Mouse (Mus musculus) erythroblast, adult 5-6 weeks (primary cell): ENCODE measurements around the gene Slc35d1. TPM values are rescaled to one million over a fixed set of nuclear protein-coding genes. Genes with fewer than 3 reads are reported as not detected.
"Not testable (repeated sequence)": the region's sequence is repeated elsewhere in the genome, so short reads cannot be mapped to it uniquely, and the experiment has no call there.

ENCODE experiments used
- ATAC-seq: replicated peaks from 2 replicates; pipeline ENCODE4 v1.8.0; 2016; ENCODE audit warnings: moderate number of reproducible peaks, mild to moderate bottlenecking, moderate TSS enrichment, inconsistent platforms; ENCODE audit not compliant: poor library complexity, low FRiP score, severe bottlenecking
- total RNA-seq, 2 experiments: library from RNA; stranded (forward) in 1 of 2; stranded (reverse) in 1 of 2; fragments of 150-400 nt in 1 of 2; fragments of 200-764, 138-1000 nt in 1 of 2; gene quantifications; 2 replicates each; pipeline versions ENCODE4 v1.2.3 to v1.2.4; 2015 to 2017; ENCODE audit warnings: low replicate concordance in 2 of 2

Gene Slc35d1
- total RNA-seq, 2 experiments from 2014 or later: 6.0 to 7.5 TPM

DNA sequence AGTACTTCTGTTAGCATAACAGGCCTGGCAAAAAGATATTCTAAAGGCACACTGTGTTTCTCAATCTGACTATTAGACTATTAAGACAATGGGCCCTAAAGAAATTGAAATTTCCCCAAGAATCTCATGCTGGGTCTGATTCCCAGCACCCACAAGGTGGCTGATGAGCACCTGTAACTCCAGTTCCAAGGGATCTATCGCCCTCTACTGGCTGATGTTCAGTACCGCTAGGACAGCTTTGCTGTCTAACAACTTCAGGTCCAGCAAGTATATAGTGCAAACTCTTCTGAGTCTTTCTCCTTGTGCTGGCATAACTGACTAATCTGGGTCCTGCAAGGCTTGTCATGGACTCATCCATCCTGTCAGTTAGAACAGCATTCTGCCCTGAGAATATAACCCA is 22.5 kb downstream of the Slc35d1 start:
- peak; percentile 12; the same call in 1 of the 2 replicates for ATAC-seq

DNA sequence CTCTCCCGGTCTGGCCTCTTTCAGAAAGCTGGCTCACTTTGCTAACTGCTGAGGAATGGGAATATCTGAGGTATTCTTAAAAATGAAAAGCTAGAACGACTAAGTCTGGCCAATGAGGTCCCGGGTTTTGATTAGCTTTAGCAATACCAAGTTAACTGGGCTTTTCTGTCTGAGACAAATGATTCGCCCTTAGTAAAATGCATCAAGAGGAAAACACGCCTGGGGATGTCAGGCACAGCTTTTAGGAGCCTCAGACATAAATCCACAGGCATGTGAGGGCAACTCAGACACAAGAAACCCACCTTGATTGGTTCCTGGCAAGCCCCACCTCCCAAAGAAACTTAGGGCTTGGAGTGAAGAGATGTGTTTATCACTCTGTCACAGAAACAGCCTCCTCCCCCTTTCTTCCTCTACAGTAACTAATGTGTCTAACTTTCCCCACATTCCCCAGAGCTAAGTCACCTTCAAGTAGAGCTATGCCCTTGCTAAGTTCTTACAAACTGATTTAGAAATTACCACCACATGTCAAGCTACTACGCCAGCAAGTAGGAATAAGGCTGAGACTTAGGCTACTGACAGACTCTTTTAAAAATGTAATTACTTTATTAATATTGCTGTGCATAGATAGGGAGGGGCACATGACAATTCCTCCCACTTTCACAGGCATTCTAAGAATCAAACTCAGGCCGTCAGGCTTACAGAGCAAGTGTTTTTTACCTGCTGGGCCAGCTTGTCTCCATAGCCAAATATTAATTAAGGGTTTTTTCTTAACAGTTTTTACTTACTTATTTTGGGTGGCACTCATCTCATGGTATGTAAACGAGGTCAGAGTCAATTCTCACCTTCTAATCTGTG is 26.0 kb downstream of the Slc35d1 start:
- ATAC-seq: peak; percentile 87

DNA sequence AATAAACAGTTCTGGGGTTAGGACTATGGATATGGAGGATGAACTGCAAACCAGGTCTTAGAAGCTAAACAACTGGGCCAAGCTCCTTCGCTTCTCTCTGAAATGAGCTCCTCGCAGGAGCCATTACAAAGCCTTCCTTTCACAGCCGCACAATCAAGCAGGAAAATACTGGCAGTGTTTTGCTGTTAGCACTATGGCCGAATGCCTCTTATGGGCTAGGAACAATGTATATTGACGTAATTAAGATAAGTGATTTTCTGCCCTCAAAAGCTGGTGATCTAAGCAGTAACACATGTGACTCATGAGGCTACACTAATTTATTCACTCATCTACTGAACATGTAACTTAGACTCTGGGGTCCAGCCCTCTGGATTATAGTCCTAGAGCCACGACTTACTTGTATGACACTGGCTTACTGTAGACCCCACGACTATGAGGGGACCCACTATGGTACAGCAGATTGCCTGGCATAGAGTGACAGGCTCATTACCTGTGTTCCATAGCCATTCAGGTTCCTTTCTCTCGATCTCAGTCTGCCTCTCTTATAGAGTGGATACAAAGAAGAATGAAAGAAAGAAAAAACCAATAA is 34.6 kb downstream of the Slc35d1 start:
- no peak for ATAC-seq

DNA sequence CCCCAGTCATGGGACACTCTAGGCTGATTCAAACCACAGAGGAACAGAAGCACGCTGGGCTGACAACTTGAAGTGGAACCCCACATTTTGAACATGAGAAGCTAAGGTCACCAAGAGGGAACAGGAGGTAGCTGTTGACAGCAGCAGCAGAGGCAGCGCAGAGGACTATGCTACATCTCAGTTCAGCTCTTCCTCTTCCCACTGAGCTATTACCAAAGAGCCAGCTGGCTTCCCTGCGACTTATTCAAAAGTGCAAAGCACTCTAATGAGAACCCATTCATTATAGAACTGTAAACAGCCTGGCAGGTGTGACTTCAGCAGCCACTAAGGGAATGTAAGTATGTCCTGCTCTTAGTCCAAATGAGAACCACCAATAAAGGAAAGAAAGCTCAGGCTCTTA is 35.4 kb downstream of the Slc35d1 start:
- no peak for ATAC-seq

DNA sequence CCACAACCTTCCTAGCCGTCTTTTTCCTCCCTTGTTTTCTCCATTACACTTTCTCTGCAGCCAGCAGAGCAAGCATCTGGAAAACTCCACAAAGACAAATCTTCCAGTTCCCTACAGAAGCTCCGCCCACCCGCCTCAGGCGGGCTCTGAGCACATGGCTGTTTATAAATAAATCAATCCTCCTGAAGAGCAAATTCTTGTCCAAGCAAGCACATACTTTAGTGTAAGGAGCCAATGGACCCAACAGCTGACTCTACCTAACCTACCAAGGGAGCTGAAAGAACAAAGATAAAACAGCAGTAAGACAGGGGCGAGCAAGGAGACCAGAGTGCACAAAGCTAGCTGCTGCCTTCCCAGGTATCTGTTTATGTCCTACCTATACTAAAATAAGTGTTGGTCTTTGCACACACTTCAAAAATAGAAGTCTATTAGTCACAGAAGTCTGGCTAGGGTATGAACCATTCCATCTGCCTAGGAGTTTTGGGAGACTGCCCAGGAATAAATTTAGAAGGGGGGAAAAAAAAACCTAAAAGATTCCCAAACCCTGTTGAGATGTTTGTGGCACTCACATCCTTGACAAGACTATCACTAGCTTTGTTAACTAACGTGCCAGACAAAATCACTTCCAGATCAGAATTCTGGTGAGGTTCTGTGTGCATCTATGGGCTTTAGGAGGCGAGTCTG is 36.2 kb downstream of the Slc35d1 start:
- no peak for ATAC-seq

DNA sequence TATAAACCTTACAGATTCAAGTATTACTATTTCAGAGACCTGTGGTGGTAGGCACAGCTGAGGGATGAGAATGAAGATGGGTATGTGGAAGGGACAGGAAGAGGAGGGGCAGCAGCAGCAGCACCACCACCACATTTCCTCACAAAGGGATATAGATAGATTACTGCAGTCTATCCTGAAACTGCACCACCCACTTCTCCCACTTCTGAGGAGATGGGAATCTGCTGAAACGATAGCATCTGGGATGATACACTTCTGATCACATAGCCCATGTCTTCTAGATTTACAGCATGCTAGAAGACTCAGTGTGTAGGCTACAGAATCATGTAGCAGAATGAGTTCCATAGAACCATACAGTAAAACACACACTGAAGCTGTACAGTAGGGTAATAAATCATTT is 37.3 kb downstream of the Slc35d1 start:
- ATAC-seq: no peak

DNA sequence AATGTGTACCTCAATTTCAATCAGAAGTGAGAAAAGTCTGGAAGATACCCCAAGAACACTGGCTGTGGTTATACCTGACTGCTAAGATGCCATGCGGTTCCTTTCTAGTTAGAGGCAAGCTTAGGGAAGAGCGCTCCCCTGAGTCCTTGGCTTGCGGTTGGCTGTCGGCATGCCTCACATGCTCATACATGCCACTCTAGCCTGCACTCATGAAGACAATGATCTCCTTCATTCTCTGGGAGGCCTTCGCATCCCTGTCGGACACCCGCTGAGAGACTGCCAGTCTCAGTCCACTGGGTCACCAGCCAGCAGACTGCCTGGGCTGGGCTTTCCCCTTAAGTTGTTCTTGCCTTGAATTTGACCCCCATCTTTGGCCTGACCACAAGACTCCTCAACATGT is 41.0 kb downstream of the Slc35d1 start:
- no peak for ATAC-seq

DNA sequence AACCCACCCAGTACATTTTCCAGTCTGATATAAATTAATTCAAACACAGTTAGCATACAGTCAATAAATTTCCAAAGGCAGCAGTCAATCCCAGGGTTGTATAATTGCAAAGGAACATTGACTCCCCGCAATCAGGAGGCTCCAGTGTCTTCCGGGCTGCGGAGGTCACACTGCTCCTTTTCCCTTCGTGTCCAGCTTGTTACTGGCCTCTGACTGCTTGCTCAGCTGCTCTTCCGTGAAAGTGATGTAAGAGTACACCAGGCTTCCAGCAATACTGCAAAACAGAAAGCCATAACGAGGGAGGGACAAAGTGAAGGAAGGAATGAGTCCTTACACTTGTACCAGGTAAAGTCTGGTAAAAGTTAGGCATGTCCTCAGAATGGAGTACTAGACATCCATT is 41.5 kb downstream of the Slc35d1 start:
- ATAC-seq: no peak

DNA sequence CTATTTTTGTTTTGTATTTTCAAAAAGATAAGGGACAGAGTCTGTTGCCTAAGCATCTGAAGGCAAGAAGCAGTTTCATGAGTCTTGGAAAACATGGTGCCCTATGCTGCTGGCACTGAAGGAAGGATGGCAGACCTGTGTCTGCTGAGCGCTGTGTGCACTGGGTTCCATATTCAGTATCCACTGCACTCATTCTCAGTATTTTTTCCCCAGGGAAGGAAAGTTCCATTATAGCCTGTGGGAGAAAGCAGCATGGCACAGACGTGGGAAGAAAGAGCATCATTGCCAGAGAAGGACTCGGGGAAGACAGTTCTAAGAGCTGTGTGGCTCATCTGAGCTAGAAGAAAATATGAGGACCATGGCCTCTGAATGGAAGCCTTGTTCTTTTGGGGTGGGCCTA is 43.7 kb downstream of the Slc35d1 start:
- no peak for ATAC-seq

DNA sequence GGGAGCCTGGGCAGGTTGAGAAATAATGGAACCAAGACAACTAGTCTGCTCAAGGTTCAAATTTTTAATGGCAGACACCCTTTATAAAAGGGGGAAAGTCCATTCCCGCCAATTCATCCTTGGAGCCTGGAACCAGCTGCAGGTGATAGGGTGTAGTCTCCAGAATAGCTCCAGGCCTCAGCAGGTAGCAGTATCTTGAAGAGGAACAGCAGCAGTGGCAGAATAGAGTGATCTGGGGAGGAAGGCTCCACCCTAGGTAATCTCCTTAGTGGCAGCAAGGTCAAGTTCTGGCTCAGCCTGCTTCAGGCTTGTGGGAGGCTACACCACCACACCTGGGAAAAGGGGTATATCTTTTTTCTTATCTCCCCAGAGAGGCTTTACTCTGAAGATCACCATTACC is 48.8 kb downstream of the Slc35d1 start:
- not testable (repeated sequence) for ATAC-seq

DNA sequence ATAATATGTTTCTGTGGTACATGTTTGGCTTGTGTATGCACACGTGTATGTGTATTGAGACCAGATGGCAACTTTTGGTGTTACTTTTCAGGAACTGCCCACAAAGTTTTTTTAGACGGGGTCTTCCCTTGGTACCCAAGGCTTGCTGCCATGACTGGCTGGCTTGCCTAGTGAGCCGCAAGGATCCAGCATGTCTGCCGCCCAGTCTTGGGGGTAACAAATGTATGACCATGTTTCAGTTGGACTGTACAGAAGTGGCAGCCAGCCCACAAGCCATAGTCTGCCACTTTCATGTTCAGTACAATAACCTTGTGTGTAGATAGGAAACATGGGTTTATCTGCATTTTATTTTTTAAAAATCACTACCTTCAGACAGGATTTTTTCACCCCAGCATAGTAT is 56.2 kb downstream of the Slc35d1 start:
- no peak for ATAC-seq

DNA sequence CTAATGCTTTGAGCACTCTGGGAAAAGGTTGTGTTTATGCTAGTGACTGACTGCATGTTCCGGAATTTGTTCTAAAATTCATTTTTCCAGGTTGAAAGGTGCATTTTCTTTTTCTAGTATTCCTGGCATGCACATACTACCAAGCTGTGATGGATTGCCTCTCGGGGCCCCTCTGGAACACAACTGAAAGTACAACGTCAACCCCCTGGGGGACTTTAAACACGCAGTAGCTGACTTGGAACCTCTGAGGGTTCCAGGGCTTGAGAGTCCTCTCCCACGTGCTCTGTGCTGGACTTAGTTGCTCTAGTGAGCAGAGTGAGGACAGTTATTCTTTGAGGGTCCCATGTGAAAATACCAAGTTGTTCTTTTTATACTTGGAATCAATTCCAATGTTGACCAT is 63.0 kb downstream of the Slc35d1 start:
- ATAC-seq: no peak

DNA sequence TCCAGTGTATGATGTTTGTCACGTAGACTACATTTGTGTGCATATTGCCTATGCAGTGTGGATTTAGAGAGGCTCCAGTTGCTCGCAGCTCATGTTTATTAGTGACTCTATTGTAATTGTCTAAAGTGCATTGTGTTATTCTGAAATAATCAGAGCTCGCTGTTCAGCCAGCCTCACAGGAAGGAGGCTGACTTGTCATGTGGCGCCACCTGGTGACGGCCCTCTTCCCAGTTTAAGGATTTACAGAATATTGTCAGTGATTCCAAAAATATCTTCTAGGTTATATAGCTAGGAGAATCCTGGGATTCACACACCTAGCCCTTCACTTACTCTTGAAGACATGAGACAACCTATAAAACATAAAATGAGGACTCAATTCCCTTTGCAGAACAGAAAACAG is 68.6 kb downstream of the Slc35d1 start:
- peak; percentile 57 for ATAC-seq

DNA sequence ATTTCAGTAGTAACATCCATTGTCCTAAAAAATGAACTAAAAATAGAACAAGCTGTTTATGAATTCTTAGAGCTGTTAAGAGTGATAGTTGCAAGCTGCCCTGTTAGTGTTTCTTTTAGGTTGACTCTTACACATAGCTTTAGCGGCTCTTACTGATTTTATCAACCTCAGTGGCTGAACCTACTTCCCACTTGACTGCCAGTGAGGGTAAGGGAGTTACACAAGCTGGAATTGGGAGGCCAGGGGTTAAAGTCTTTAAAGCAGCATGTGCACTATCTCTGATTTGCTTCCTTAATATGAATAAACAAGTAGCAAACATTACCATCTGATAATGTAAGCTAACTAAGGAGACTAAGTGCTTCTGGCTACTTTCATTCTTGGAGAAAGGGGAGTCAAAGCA is 78.0 kb downstream of the Slc35d1 start:
- ATAC-seq: no peak

DNA sequence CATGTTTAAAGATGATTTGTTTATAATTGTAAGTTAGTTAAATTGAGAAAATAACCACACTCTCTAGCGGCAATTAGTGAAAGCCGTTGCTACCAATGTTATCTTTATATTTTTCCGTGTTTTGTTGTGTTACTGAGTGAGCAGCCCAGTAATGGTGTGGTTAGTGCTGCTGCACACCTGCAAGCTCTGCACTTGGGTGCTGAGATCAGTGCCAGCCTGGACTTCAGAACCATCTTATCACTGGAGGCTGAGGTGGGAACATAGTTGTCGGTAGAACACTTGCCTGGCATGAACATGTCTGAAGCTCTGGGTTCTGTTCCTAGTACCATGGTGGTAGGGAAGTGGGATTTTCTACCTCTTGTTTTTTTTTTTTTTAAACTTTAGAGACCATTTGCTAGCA is 88.4 kb downstream of the Slc35d1 start:
- no peak for ATAC-seq

DNA sequence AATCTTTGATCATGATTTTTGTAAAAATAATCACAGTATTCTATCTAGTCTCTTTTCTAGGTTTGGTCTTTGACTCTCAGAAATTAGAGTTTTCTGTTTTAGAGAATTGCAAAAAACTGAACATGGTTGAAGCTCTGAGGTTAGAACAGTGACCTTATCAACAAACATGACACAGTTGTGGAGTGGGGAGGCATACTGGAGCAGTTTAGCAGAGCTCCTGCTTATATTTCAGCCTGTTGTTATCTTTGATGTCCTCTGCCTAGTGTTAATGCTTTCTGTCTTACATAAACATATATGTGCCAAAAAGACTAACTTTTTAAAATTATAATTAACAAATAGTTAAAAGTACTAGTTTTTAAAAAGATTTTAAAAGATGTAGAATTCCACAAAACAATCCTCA is 91.4 kb downstream of the Slc35d1 start:
- ATAC-seq: no peak

DNA sequence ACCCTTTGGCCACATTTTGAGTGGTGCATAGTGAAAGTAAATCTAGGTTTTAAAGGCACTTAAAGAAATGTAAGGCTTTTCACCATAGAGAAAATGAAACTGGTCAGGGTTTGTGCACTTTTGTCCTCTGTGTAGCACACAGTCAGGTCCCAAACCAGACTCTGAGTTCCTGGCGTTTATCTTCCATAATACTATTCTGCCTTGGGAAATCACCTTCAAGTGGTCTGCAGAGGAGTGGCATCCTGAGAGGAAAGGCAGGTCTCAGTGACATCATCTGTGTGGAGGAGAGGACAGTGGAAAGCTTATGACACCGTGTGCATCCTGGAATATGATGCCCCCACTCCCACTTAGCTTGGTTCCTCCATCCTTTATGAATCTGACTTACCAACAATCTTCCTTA is 91.9 kb downstream of the Slc35d1 start:
- peak; percentile 19 for ATAC-seq

DNA sequence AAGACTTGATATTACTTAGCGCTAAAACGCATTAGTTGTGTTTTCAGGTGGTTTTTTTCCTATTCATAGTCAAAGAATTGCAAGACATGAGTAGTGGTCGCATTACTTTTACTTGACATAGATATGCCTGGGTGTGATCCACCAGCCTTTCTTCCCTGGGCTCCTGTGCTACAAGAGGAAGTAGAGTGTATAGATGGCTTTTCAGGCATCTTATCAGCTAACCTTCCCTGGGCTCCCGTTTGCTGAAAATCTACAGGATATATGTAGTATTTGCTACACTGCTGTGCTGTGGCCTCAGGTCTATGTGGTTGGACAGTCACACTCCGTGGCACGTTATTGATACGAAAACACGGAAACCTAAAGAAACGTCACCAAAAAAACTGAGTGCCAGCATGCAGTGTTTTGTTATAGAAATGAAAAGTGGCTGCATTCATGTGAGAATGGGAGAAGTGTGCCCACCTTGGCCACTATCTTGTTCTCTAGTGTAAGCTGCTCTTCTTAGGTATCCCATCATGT is 94.0 kb downstream of the Slc35d1 start:
- ATAC-seq: peak; percentile 49
